Comparison of ENCODE assay signal across 9 mouse cellular contexts in genomic region chr15:91048951-91049495, GRCm38 (mm10). TPM values are rescaled to one million over a fixed set of nuclear protein-coding genes. Genes with fewer than 3 reads are reported as not detected.
A peak's percentile ranks its signal among the peaks of the same experiment; 100 is the strongest.
DNase-seq lines count a peak whose midpoint lies in the region; ATAC-seq and TF ChIP-seq lines count a peak whose summit lies in the region.
"Had no signal": no experiment of that assay in that cellular context is flagged by ENCODE, and none has a peak within 500 bp of the region (broad histone marks: within the 10 kb centered on the region; RNA-seq: fewer than 3 reads in every experiment).

No protein-coding gene starts in this region.

- peak overlapping the region; percentile 99 for H3K9ac ChIP-seq in forebrain, embryonic 15.5 days (replicated peaks)

- TF ChIP-seq CTCF in brain, embryonic 14.5 days (IDR thresholded peaks at IDR 0.05; ENCODE audit: borderline replicate concordance, extremely low read depth, insufficient read depth, insufficient read length) = no peak
- TF ChIP-seq CTCF in layer of hippocampus, adult 2 months (conservative IDR thresholded peaks at IDR 0.05) = no peak

- peak overlapping the region; percentile 59 for H3K4me2 ChIP-seq in forebrain, embryonic 15.5 days (replicated peaks)

- no peaks in the 10 kb centered on the region for H3K27me3 ChIP-seq in forebrain, embryonic 15.5 days

- H3K9me3 ChIP-seq in forebrain, embryonic 15.5 days = no peaks in the 10 kb centered on the region

- peak overlapping the region; percentile 98 for H3K4me3 ChIP-seq in forebrain, embryonic 15.5 days
- H3K4me3 ChIP-seq in layer of hippocampus, adult 2 months = peak overlapping the region; percentile 90

- under 1% methylated on average over 45 of the region's 47 CpGs for WGBS in forebrain, embryonic 15.5 days

- TF ChIP-seq POLR2A in brain, embryonic 14.5 days (IDR thresholded peaks at IDR 0.05; ENCODE audit: borderline replicate concordance, extremely low read depth, insufficient read depth, insufficient read length, poor library complexity, severe bottlenecking) = no peak

- H3K36me3 ChIP-seq in forebrain, embryonic 15.5 days = no peaks in the 10 kb centered on the region

- peak overlapping the region; percentile 100 for H3K27ac ChIP-seq in forebrain, embryonic 15.5 days (replicated peaks)
- H3K27ac ChIP-seq in layer of hippocampus, adult 2 months = peak overlapping the region; percentile 99
- H3K27ac ChIP-seq: macrophage had no signal

- peaks cover 48% of the 10 kb centered on the region for H3K4me1 ChIP-seq in forebrain, embryonic 15.5 days

- peak; percentile 47 for ATAC-seq in forebrain, embryonic 15.5 days (replicated peaks)

- peak; percentile 29 for DNase-seq in kidney, adult 18-20 months
- DNase-seq in kidney, postnatal 10 days = no peak
- peak; percentile 72 for DNase-seq in brain, embryonic 14.5 days (ENCODE audit: low read depth)
- DNase-seq in layer of hippocampus, adult 2 months (ENCODE audit: low spot score in 2 of 2) = peak; percentile 20 to 22
- peak; percentile 1 for DNase-seq in lung, postnatal 36 days
- DNase-seq in adipocyte (ENCODE audit: low spot score) = no peak
- no peak for DNase-seq in testis, postnatal 14 days (ENCODE audit: low spot score)

RNA-seq across cellular contexts. Expression of gene Kif21a, which starts 0.7 kb away (rescaled TPM):
- 66.8 and 80.0 TPM in 2 replicates for polyA plus RNA-seq in brain, embryonic 14.5 days (2012; rRNA removed)
- 52.3 and 54.2 TPM in 2 replicates for polyA plus RNA-seq in forebrain, embryonic 15.5 days (2015; fragmentation: Nextera tagmentation; extraction: Ambion mirVana)
- total RNA-seq in layer of hippocampus, adult 2 months (2021) = 100 to 1,000 TPM; 126 to 130 TPM
- polyA plus RNA-seq: macrophage had no signal

Comparison
In these comparisons a context has a peak if more than half of its experiments do, and no peak if none do; other contexts are left out.
1. DNase-seq: peak in kidney, adult 18-20 months (single experiment), brain, embryonic 14.5 days (single experiment), layer of hippocampus, adult 2 months (2 of 2) and lung, postnatal 36 days (single experiment); none in kidney, postnatal 10 days (single experiment), adipocyte (single experiment) and testis, postnatal 14 days (single experiment).